Mouse (Mus musculus) heart, postnatal 0 days (tissue): ENCODE results near the gene Zmym4.

Experiments
- CTCF ChIP-seq: IDR thresholded peaks from 2 replicates; pipeline ENCODE4 v1.5.1; 2016; ENCODE audit warnings: antibody characterized with exemption, control low read depth, low read depth
- EP300 ChIP-seq: IDR thresholded peaks from 2 replicates; pipeline ENCODE4 v1.6.1; 2016; ENCODE audit warnings: antibody characterized with exemption, low read depth

GRCm38 (mm10) chr4:127005113-127005936 lies 37.4 kb upstream of the Zmym4 start:
- no peak for TF ChIP-seq CTCF
- TF ChIP-seq EP300, result no peak
